Comparison of ENCODE assay signal across 10 mouse cellular contexts in the genomic region with DNA sequence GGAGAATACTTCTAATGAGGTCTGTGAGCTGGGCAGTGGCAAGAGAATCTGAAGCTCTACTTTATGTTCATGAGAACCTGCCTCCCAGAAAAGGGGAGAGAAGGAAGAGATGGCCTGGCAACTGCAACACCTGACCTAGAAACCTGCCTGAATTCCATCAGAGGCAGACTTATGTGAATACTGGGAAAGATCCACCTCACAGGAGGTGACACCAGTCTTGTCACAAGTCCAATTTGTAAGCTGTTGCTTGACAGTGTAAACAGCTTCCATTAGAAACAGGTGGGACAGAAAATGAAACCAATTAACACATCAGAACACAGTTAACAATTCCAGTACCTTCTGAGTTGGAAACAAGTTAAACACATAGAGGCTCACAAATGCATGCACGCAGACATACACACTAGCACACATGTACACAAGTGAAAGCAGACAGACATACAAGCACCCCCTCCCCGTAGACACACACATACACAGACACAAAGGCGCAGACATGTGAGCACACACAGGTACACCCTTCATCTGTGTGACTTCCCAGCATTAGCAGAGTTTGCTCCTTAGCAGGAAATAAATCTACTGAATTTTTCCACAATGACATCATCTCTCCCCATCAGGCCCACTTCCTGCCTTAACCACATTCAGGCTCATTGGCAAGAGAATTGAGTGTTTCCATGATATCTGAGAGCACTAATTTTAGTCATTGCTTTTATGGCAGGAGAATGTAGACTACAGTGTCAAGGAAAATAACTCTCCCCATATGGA. TPM values are rescaled to one million over a fixed set of nuclear protein-coding genes. Genes with fewer than 3 reads are reported as not detected.
DNase-seq lines count a peak whose midpoint lies in the region; ATAC-seq and TF ChIP-seq lines count a peak whose summit lies in the region.
"Had no signal": no experiment of that assay in that cellular context is flagged by ENCODE, and none has a peak within 500 bp of the region (broad histone marks: within the 10 kb centered on the region; RNA-seq: fewer than 3 reads in every experiment).

No protein-coding gene starts in this region.

- 40% methylated on average over 3 of the region's 3 CpGs for WGBS in limb, embryonic 14.5 days
- 84% methylated on average over 3 of the region's 3 CpGs for WGBS in hindbrain, embryonic 16.5 days

- H3K36me3 ChIP-seq in limb, embryonic 14.5 days (ENCODE audit: control insufficient read depth, insufficient read depth, low read length) = no peaks in the 10 kb centered on the region
- H3K36me3 ChIP-seq in hindbrain, embryonic 16.5 days (ENCODE audit: control insufficient read depth, insufficient read depth, low read length) = no peaks in the 10 kb centered on the region
- H3K36me3 ChIP-seq: liver, embryonic 13.5 days had no signal

- no peak for TF ChIP-seq POLR2A in brain, embryonic 14.5 days (IDR thresholded peaks at IDR 0.05; ENCODE audit: borderline replicate concordance, extremely low read depth, insufficient read depth, insufficient read length, poor library complexity, severe bottlenecking)
- no peak for TF ChIP-seq POLR2A in limb, embryonic 14.5 days (IDR thresholded peaks at IDR 0.05; ENCODE audit: borderline replicate concordance, extremely low read depth, insufficient read depth, insufficient read length)

- H3K9me3 ChIP-seq in limb, embryonic 14.5 days (ENCODE audit: control insufficient read depth, low read length) = no peaks in the 10 kb centered on the region
- no peaks in the 10 kb centered on the region for H3K9me3 ChIP-seq in hindbrain, embryonic 16.5 days (ENCODE audit: control insufficient read depth, low read length)
- H3K9me3 ChIP-seq: liver, embryonic 13.5 days had no signal

- TF ChIP-seq CTCF in brain, embryonic 14.5 days (IDR thresholded peaks at IDR 0.05; ENCODE audit: borderline replicate concordance, extremely low read depth, insufficient read depth, insufficient read length) = no peak

- no peak overlapping the region for H3K4me3 ChIP-seq in limb, embryonic 14.5 days (replicated peaks; ENCODE audit: low read length)
- H3K4me3 ChIP-seq in hindbrain, embryonic 16.5 days (ENCODE audit: low read length) = no peak overlapping the region
- H3K4me3 ChIP-seq: erythroblast, embryonic 14.5 days; liver, embryonic 13.5 days had no signal

- H3K27ac ChIP-seq in limb, embryonic 14.5 days (replicated peaks; ENCODE audit: low read depth, low read length) = peak overlapping the region; percentile 84
- no peak overlapping the region for H3K27ac ChIP-seq in hindbrain, embryonic 16.5 days (ENCODE audit: low read depth, low read length)
- H3K27ac ChIP-seq: liver, embryonic 13.5 days had no signal

- no peak overlapping the region for H3K9ac ChIP-seq in limb, embryonic 14.5 days (ENCODE audit: low read depth, low read length, severe bottlenecking)
- no peak overlapping the region for H3K9ac ChIP-seq in hindbrain, embryonic 16.5 days (ENCODE audit: low read depth, low read length)
- H3K9ac ChIP-seq: liver, embryonic 13.5 days had no signal

- intact Hi-C loops in left cerebral cortex, postnatal 36 days (cut with DNase I) = no loop called here

- H3K4me2 ChIP-seq in limb, embryonic 14.5 days (replicated peaks; ENCODE audit: low read depth, low read length, severe bottlenecking) = 0 out of 2 replicates have a peak overlapping the region, but pooled peaks have one; percentile 18
- no peak overlapping the region for H3K4me2 ChIP-seq in hindbrain, embryonic 16.5 days (ENCODE audit: low read length)
- H3K4me2 ChIP-seq: liver, embryonic 13.5 days had no signal

- H3K27me3 ChIP-seq in limb, embryonic 14.5 days (ENCODE audit: control insufficient read depth, insufficient read depth, low read length) = no peaks in the 10 kb centered on the region
- H3K27me3 ChIP-seq in hindbrain, embryonic 16.5 days (replicated peaks; ENCODE audit: control insufficient read depth, insufficient read depth, low read length) = no peaks in the 10 kb centered on the region
- H3K27me3 ChIP-seq: liver, embryonic 13.5 days had no signal

- DNase-seq in kidney, adult 9 months = peak; percentile 28
- no peak for DNase-seq in kidney, postnatal 10 days
- peak; percentile 43 for DNase-seq in brain, embryonic 14.5 days (ENCODE audit: low read depth)
- DNase-seq in heart, adult 9 months (ENCODE audit: low spot score in 2 of 2) = peak; percentile 49 to 68
- peak; percentile 89 for DNase-seq in limb, embryonic 14.5 days (ENCODE audit: low spot score)
- no peak for DNase-seq in left cerebral cortex, postnatal 36 days (ENCODE audit: low spot score in 2 of 2)
- no peak for DNase-seq in urinary bladder, adult 18-20 months (ENCODE audit: low spot score in 2 of 2)
- DNase-seq: liver, embryonic 13.5 days had no signal

- peak; percentile 89 for ATAC-seq in limb, embryonic 14.5 days (ENCODE audit: low FRiP score, low read depth)
- ATAC-seq in hindbrain, embryonic 16.5 days = no peak

- H3K4me1 ChIP-seq in limb, embryonic 14.5 days (ENCODE audit: control insufficient read depth, insufficient read depth, low read length) = peaks cover 29% of the 10 kb centered on the region
- H3K4me1 ChIP-seq in hindbrain, embryonic 16.5 days (ENCODE audit: control insufficient read depth, insufficient read depth, low read depth, low read length) = no peaks in the 10 kb centered on the region
- H3K4me1 ChIP-seq: liver, embryonic 13.5 days had no signal

RNA-seq across cellular contexts. Expression of a gene that starts 51.4 kb away (rescaled TPM):
- 10.0 and 15.3 TPM in 2 replicates for polyA plus RNA-seq in brain, embryonic 14.5 days (2012; rRNA removed)
- 16.6 and 21.1 TPM in 2 replicates for polyA plus RNA-seq in limb, embryonic 14.5 days (2012; rRNA removed)
- 19.4 and 20.4 TPM in 2 replicates for polyA plus RNA-seq in limb, embryonic 14.5 days (2014; fragmentation: Nextera tagmentation; extraction: Ambion mirVana)
- total RNA-seq in left cerebral cortex, postnatal 36 days (2021) = 1 to 10 TPM; 3.1 to 6.2 TPM
- 2.5 and 5.6 TPM in 2 replicates for polyA plus RNA-seq in hindbrain, embryonic 16.5 days (2015; fragmentation: Nextera tagmentation; extraction: Ambion mirVana)

RNA-seq across cellular contexts. Expression of a gene that starts 51.7 kb away (rescaled TPM):
- polyA plus RNA-seq in brain, embryonic 14.5 days (2012; rRNA removed) = 12.5 and 14.3 TPM in 2 replicates
- 171 and 178 TPM in 2 replicates for polyA plus RNA-seq in limb, embryonic 14.5 days (2012; rRNA removed)
- 211 and 255 TPM in 2 replicates for polyA plus RNA-seq in limb, embryonic 14.5 days (2014; fragmentation: Nextera tagmentation; extraction: Ambion mirVana)
- 10 to 100 TPM; 26.5 to 28.5 TPM for total RNA-seq in left cerebral cortex, postnatal 36 days (2021)
- 12.3 and 12.4 TPM in 2 replicates for polyA plus RNA-seq in hindbrain, embryonic 16.5 days (2015; fragmentation: Nextera tagmentation; extraction: Ambion mirVana)

Comparison
In these comparisons a context has a peak if more than half of its experiments do, and no peak if none do; other contexts are left out.
1. DNase-seq: peak in kidney, adult 9 months (single experiment), brain, embryonic 14.5 days (single experiment), heart, adult 9 months (2 of 2) and limb, embryonic 14.5 days (single experiment); none in kidney, postnatal 10 days (single experiment), left cerebral cortex, postnatal 36 days (0 of 2) and urinary bladder, adult 18-20 months (0 of 2).
2. RNA of a gene that starts 51.7 kb away (polyA plus RNA-seq): 171 to 255 TPM in limb, embryonic 14.5 days; 12.5 to 14.3 TPM in brain, embryonic 14.5 days and 12.3 to 12.4 TPM in hindbrain, embryonic 16.5 days; every median in the first group is over 10 times any median in the second.